Mouse (Mus musculus) liver, postnatal 0 days (tissue): ENCODE data around the gene Cav3. TPM values are rescaled to one million over a fixed set of nuclear protein-coding genes. Genes with fewer than 3 reads are reported as not detected.

Source experiments
- ATAC-seq: fragments of 200-750 bp; cut with Nextera tagmentation; 2 replicates; pipeline ENCODE4 v1.8.0; 2017; ENCODE audit warnings: mild to moderate bottlenecking, moderate library complexity
- DNase-seq: peaks from one replicate; pipeline ENCODE4 v3.0.0-alpha.2; 2016
- H3K27ac ChIP-seq: fragments of 300-500 bp; sonication (generic); 2 replicates; pipeline ENCODE4 v1.5.1; 2014; ENCODE audit warnings: antibody characterized with exemption, moderate library complexity, mild to moderate bottlenecking, low read depth
- H3K27me3 ChIP-seq: fragments of 300-500 bp; sonication (generic); 2 replicates; pipeline ENCODE4 v1.6.1; 2014; ENCODE audit warnings: low read length, control low read depth, mixed read lengths; ENCODE audit not compliant: insufficient read depth
- H3K36me3 ChIP-seq: fragments of 300-500 bp; sonication (generic); replicated peaks from 2 replicates; pipeline ENCODE4 v1.6.1; 2014; ENCODE audit warnings: mild to moderate bottlenecking, control low read depth, low read length, moderate library complexity, mixed read lengths; ENCODE audit not compliant: insufficient read depth
- H3K4me1 ChIP-seq: fragments of 300-500 bp; sonication (generic); 2 replicates; pipeline ENCODE4 v1.6.1; 2014; ENCODE audit warnings: antibody characterized with exemption, mild to moderate bottlenecking, control low read depth; ENCODE audit not compliant: insufficient read depth
- H3K4me2 ChIP-seq: fragments of 300-500 bp; sonication (generic); 2 replicates; pipeline ENCODE4 v1.6.1; 2014; ENCODE audit warnings: low read depth, mild to moderate bottlenecking, low read length, moderate library complexity, mixed read lengths
- H3K4me3 ChIP-seq: fragments of 300-500 bp; sonication (generic); 2 replicates; pipeline ENCODE4 v1.5.1; 2014; ENCODE audit warnings: low read depth, low read length
- H3K9ac ChIP-seq: fragments of 300-500 bp; sonication (generic); replicated peaks from 2 replicates; pipeline ENCODE4 v1.6.1; 2014; ENCODE audit warnings: mild to moderate bottlenecking, moderate library complexity
- H3K9me3 ChIP-seq: fragments of 300-500 bp; sonication (generic); 2 replicates; pipeline ENCODE4 v1.6.1; 2016; ENCODE audit warnings: mild to moderate bottlenecking, control low read depth, low read length, mixed read lengths
- CTCF ChIP-seq: sonication (generic); IDR thresholded peaks from 2 replicates; pipeline ENCODE4 v1.5.1; 2016; ENCODE audit warnings: antibody characterized with exemption, low read depth
- EP300 ChIP-seq: IDR thresholded peaks from 2 replicates; pipeline ENCODE4 v1.6.1; 2016; ENCODE audit warnings: antibody characterized with exemption, low read depth, mild to moderate bottlenecking
- WGBS: fragments of 180-500 bp; shearing (Covaris S2); extraction: QIAGEN DNeasy Blood & Tissue Kit; methylation state at CpG from one replicate; pipeline ENCODE4 v1.1.7; 2014; ENCODE audit not compliant: insufficient replicate concordance; 5-methylcytosine and 5-hydroxymethylcytosine counted together
- polyA plus RNA-seq: library from polyadenylated mRNA; unstranded; fragments of >200 nt; fragmentation: Nextera tagmentation; extraction: Ambion mirVana; gene quantifications from 2 replicates; pipeline ENCODE4 v1.2.1, GENCODE M21; 2015

Gene Cav3
- polyA plus RNA-seq, 1 experiment from 2014 or later: 0.15 TPM

DNA sequence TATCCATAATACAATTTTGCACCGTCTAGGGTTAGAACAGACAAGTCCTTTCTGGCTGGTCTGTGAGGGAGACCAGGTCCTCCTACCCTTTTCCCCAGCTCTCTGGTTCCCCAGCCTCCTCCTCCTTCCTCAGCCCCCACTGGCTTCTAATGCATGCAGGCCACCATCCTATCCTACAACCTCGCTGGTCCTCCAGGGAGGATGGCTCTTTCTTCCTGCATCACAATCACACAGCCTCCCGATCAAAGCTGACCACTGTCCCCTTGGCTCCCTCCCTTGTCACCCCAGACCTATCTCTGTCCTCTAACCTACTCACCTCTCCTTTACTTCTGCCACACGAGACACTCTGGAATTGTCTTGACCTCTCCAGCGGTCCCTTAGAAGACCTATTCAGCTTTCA lies 28.7 kb downstream of the Cav3 start:
- peaks cover 43% of the 10 kb centered on the region for H3K27me3 ChIP-seq
- WGBS: 69% methylated on average over 5 of the region's 5 CpGs
- H3K4me1 ChIP-seq: 0 out of 2 replicates have a peak, but pooled peaks cover 3% of the 10 kb centered on the region
- H3K4me2 ChIP-seq: no peak overlapping the region
- ATAC-seq: no peak
- no peak overlapping the region for H3K27ac ChIP-seq
- no peak for DNase-seq
- H3K9ac ChIP-seq: no peak overlapping the region
- TF ChIP-seq CTCF (no peak), EP300 (no peak)
- no peaks in the 10 kb centered on the region for H3K9me3 ChIP-seq
- H3K36me3 ChIP-seq: no peaks in the 10 kb centered on the region
- H3K4me3 ChIP-seq: no peak overlapping the region

DNA sequence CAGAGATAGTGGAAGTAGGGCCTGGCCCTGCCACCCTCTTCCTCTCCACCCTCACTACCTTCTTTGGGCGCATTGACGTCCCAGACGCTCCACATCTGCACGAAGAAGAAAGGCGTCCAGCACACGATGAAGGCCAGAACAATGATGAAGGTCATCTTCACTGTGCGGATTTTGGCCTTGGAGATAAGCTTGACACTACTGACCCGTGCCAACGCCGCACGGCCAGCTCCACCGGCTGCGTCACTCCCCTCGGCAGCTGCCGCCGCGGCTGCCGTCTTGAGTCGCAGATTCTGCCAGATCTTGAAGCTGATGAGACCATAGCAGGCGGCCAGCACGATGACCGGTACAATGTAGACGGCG lies 29.5 kb downstream of the Cav3 start:
- H3K4me2 ChIP-seq: no peak overlapping the region; the same call in 1 of the 2 replicates
- no peak overlapping the region for H3K27ac ChIP-seq
- 0 out of 2 replicates have a peak, but pooled peaks cover 3% of the 10 kb centered on the region for H3K4me1 ChIP-seq
- WGBS: 28% methylated on average over 24 of the region's 24 CpGs
- H3K4me3 ChIP-seq: 0 out of 2 replicates have a peak overlapping the region, but pooled peaks have one; percentile 17
- DNase-seq (no peak), ATAC-seq (no peak)
- no peak overlapping the region for H3K9ac ChIP-seq
- H3K36me3 ChIP-seq: no peaks in the 10 kb centered on the region
- TF ChIP-seq CTCF (no peak), EP300 (no peak)
- H3K9me3 ChIP-seq: no peaks in the 10 kb centered on the region
- H3K27me3 ChIP-seq: peaks cover 43% of the 10 kb centered on the region

DNA sequence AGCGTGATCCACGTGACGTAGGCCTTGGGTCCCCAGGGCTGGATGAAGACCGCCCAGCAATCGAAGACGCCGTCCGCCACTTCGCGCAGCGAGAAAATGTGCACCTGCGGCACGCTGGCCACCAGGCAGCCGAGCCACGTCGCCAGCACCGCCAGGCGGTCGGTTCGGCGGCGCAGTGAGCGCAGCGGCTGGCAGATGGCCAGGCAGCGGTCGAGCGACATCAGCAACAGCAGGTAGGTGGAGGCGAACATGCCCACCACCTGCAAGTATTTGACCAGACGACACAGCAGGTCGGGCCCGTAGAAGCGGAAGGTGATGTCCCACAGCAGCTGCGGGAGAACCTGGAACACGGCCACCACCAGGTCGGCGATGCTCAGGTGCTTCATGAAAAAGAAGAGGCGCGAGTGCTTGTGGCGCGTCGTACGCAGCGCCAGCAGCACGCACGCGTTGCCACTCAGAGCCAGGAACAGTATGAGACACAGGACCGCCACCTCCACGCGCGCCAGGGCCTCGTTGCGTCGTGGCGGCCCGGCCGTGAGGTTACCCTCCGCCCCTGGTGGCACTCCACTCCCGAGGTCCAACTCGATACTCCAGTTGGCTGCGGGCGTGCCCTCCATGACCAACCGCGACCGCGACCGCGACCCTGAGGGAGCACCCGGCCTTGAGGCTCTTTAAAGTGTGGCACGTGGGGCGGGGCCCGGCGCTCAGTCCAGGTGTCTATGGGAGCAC lies 30.0 kb downstream of the Cav3 start:
- TF ChIP-seq CTCF: no peak
- TF ChIP-seq EP300: no peak
- DNase-seq (no peak), ATAC-seq (peak; percentile 19; the same call in 1 of the 2 replicates)
- Histone ChIP-seq H3K4me1 (0 out of 2 replicates have a peak, but pooled peaks cover 3% of the 10 kb centered on the region), H3K9ac (no peak overlapping the region), H3K4me2 (peak overlapping the region; percentile 9; the same call in 1 of the 2 replicates), H3K27ac (no peak overlapping the region), H3K4me3 (peak overlapping the region; percentile 17; the same call in 1 of the 2 replicates), H3K36me3 (no peaks in the 10 kb centered on the region), H3K27me3 (peaks cover 43% of the 10 kb centered on the region), H3K9me3 (no peaks in the 10 kb centered on the region)
- 5% methylated on average over 72 of the region's 72 CpGs for WGBS

DNA sequence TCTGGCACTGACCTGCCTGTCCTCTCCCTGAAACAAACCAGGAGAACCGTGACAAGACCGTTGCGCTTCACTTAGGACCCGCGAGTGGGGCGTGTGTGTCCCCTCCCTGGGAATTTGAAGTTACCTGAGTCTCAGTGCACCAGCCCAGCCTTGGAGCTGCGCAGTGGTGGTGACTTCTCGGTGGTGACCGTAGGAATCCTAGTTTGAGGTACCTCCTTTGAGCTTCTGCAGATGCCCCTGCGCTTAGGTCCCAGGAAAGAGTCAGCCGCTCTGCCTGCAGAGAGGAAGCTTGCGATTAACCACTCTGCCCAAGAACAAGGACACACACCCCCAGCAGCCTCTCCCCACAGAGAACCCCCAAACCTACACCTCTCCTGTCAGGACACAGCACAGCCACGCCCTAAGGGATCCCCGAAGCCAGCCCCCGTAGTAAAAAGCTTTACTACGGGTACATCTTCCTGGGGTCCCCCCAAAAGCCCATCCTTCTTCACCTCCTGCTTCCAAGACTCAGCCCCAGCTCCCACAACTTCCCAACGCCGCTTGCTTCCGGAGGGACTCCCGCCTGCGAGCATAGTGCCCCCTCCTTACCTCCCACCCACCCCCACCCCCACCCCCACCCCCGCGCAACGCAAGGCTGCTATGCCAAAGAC lies 30.7 kb downstream of the Cav3 start, which contains the start of gene Oxtr:
TSS of gene Oxtr (minus strand) at position 34 of the 650 bp plus-strand sequence.
- ATAC-seq: no peak
- Histone ChIP-seq H3K27ac (no peak within 1 kb of the TSS), H3K27me3 (peaks cover 43% of the 10 kb centered on the region), H3K4me1 (0 out of 2 replicates have a peak, but pooled peaks cover 3% of the 10 kb centered on the region), H3K4me3 (peak within 1 kb of the TSS; percentile 21), H3K9me3 (no peaks in the 10 kb centered on the region), H3K9ac (no peak within 1 kb of the TSS), H3K36me3 (no peaks in the 10 kb centered on the region), H3K4me2 (peak within 1 kb of the TSS; percentile 59)
- TF ChIP-seq CTCF (no peak), EP300 (no peak)
- WGBS: 3% methylated on average over 24 of the region's 24 CpGs
- no peak for DNase-seq

DNA sequence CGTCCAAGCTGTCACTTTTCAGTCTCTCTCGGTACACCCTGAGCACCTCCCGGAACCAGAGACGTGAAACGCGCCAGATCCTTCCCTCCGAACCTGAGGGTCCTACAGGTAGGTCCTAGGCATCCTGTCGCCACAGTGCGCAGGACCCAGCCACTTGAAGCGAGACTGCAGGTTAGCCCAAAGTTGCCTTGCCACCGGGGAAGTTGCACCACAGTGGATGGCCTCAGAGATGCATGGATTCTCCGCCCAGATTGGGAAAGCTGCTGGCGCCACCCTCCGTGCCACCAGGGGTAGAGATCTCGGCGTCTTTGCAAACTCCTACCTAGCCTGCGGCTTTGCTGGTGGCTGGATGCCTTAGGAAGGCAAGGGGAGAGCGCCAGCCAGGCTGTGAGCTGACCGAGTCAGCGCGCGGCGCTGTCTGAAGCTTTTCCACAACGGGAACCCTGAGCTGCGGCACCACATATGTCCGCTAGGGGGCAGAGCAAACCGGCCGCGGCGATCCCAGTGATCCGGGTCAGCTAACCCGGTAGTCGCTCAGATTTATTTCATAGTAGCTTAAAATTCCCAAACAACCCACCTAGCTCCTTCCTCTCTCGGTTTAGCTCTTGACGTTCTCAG lies 31.4 kb downstream of the Cav3 start:
- DNase-seq: peak; percentile 83
- H3K9ac ChIP-seq: no peak overlapping the region
- H3K4me3 ChIP-seq: peak overlapping the region; percentile 21
- no peak for TF ChIP-seq EP300
- peak; percentile 93 for TF ChIP-seq CTCF
- 3% methylated on average over 35 of the region's 35 CpGs for WGBS
- H3K27me3 ChIP-seq: peaks cover 40% of the 10 kb centered on the region
- 0 out of 2 replicates have a peak, but pooled peaks cover 3% of the 10 kb centered on the region for H3K4me1 ChIP-seq
- no peaks in the 10 kb centered on the region for H3K36me3 ChIP-seq
- H3K4me2 ChIP-seq: peak overlapping the region; percentile 59
- ATAC-seq: peak; percentile 76
- H3K9me3 ChIP-seq: no peaks in the 10 kb centered on the region
- H3K27ac ChIP-seq: no peak overlapping the region

DNA sequence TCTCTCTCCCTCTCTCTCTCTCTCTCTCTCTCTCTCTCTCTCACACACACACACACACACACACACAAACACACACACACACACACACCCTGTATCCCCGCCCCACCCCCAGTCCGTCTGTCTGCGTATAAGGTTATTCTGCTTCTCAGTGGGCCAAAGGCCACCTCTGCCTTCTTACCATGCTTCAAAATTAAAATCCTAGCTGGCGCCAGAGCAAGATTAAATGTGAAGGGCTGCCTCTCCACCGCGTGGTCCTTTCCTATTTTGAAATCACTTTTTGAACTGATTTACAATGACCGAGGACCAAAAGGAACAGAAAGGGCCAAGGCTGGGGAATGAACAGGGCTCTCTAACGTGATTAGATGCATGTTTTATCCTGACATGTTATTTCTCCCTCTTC lies 32.2 kb downstream of the Cav3 start:
- Histone ChIP-seq H3K9me3 (no peaks in the 10 kb centered on the region), H3K4me3 (no peak overlapping the region), H3K36me3 (no peaks in the 10 kb centered on the region), H3K27me3 (peaks cover 37% of the 10 kb centered on the region), H3K9ac (no peak overlapping the region), H3K27ac (no peak overlapping the region), H3K4me2 (no peak overlapping the region), H3K4me1 (0 out of 2 replicates have a peak, but pooled peaks cover 3% of the 10 kb centered on the region)
- DNase-seq (no peak), ATAC-seq (no peak)
- WGBS: 75% methylated on average over 8 of the region's 8 CpGs
- TF ChIP-seq EP300 (no peak), CTCF (no peak)
